Mouse (Mus musculus) limb, embryonic 13.5 days (tissue): ENCODE results near the gene Gbp5. TPM values are rescaled to one million over a fixed set of nuclear protein-coding genes. Genes with fewer than 3 reads are reported as not detected.

ENCODE experiments used
- ATAC-seq: fragments of 200-750 bp; cut with Nextera tagmentation; 2 replicates; pipeline ENCODE4 v1.8.0; 2017; ENCODE audit warnings: low read depth, moderate number of reproducible peaks, moderate TSS enrichment; ENCODE audit not compliant: low FRiP score
- H3K27ac ChIP-seq: fragments of 300-500 bp; sonication (generic); 2 replicates; pipeline ENCODE4 v1.5.1; 2015; ENCODE audit warnings: inconsistent platforms, mild to moderate bottlenecking, moderate library complexity
- H3K27me3 ChIP-seq: fragments of 300-500 bp; sonication (generic); 2 replicates; pipeline ENCODE4 v1.6.1; 2015; ENCODE audit warnings: mild to moderate bottlenecking, inconsistent platforms
- H3K36me3 ChIP-seq: fragments of 300-500 bp; sonication (generic); 2 replicates; pipeline ENCODE4 v1.6.1; 2015; ENCODE audit warnings: inconsistent platforms, mild to moderate bottlenecking, moderate library complexity
- H3K4me1 ChIP-seq: fragments of 300-500 bp; sonication (generic); 2 replicates; pipeline ENCODE4 v1.6.1; 2015; ENCODE audit warnings: inconsistent platforms
- H3K4me2 ChIP-seq: fragments of 300-500 bp; sonication (generic); replicated peaks from 2 replicates; pipeline ENCODE4 v1.6.1; 2015; ENCODE audit warnings: inconsistent platforms, mild to moderate bottlenecking, moderate library complexity
- H3K4me3 ChIP-seq: fragments of 300-500 bp; sonication (generic); 2 replicates; pipeline ENCODE4 v1.5.1; 2015; ENCODE audit warnings: moderate library complexity, mild to moderate bottlenecking, inconsistent platforms
- H3K9ac ChIP-seq: fragments of 300-500 bp; sonication (generic); 2 replicates; pipeline ENCODE4 v1.6.1; 2015; ENCODE audit warnings: mild to moderate bottlenecking, inconsistent platforms
- H3K9me3 ChIP-seq: fragments of 300-500 bp; sonication (generic); 2 replicates; pipeline ENCODE4 v1.6.1; 2016; ENCODE audit warnings: inconsistent platforms
- WGBS: fragments of 180-500 bp; shearing (Covaris S2); methylation state at CpG from one replicate; pipeline ENCODE4 v1.1.7; 2015; 5-methylcytosine and 5-hydroxymethylcytosine counted together
- polyA plus RNA-seq: library from polyadenylated mRNA; unstranded; fragments of >200 nt; fragmentation: Nextera tagmentation; extraction: Ambion mirVana; gene quantifications from 2 replicates; pipeline ENCODE4 v1.2.1, GENCODE M21; 2015

The Gbp5 gene
- polyA plus RNA-seq: 0.05 TPM in 1 of 2 replicates, not detected in the other

GRCm38 (mm10) chr3:142493536-142494061 is at the start of gene Gbp5:
TSS of gene Gbp5 (plus strand) at chr3:142493978.
- H3K9ac ChIP-seq: no peak within 1 kb of the TSS
- WGBS: 83% methylated on average over 6 of the region's 6 CpGs
- H3K4me3 ChIP-seq: no peak within 1 kb of the TSS
- no peaks in the 10 kb centered on the region for H3K9me3 ChIP-seq
- H3K36me3 ChIP-seq: no peaks in the 10 kb centered on the region
- no peak within 1 kb of the TSS for H3K27ac ChIP-seq
- no peak; the same call in 1 of the 2 replicates for ATAC-seq
- no peak within 1 kb of the TSS for H3K4me2 ChIP-seq
- peaks cover 10% of the 10 kb centered on the region; the same call in 1 of the 2 replicates for H3K27me3 ChIP-seq
- H3K4me1 ChIP-seq: no peaks in the 10 kb centered on the region

DNA sequence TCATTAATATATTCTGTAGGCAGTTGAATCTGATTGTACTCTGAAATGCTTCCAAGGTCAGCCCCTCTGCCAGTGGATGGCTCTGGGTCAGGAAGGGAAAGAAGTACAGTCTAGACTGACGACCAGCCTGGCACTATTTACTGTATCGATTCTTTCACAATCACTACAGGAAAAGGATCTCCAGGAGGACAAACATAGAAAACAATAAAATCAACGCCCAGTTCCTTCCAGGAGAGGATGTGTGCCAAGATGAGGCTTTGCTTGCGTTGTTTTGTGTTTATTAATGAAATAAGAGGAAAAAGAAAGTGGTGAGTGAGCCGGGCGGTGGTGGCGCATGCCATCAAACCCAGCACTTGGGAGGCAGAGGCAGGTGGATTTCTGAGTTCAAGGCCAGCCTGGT is 39.6 kb upstream of the Gbp5 start:
- no peak overlapping the region for H3K4me3 ChIP-seq

GRCm38 (mm10) chr3:142459241-142459640 is 34.5 kb upstream of the Gbp5 start:
- H3K27ac ChIP-seq: no peak overlapping the region
- H3K27me3 ChIP-seq: peaks cover 39% of the 10 kb centered on the region
- no peak overlapping the region for H3K9ac ChIP-seq
- H3K9me3 ChIP-seq: no peaks in the 10 kb centered on the region
- peaks cover 10% of the 10 kb centered on the region for H3K4me1 ChIP-seq
- no peak for ATAC-seq
- H3K4me3 ChIP-seq: no peak overlapping the region
- no peaks in the 10 kb centered on the region for H3K36me3 ChIP-seq
- no peak overlapping the region for H3K4me2 ChIP-seq
- 50% methylated on average over 7 of the region's 7 CpGs for whole genome bisulfite sequencing

More for the DNA sequence above, 39.6 kb upstream of the Gbp5 start:
- Histone ChIP-seq H3K27ac (no peak overlapping the region), H3K9me3 (no peaks in the 10 kb centered on the region), H3K4me1 (no peaks in the 10 kb centered on the region), H3K36me3 (no peaks in the 10 kb centered on the region), H3K27me3 (peaks cover 14% of the 10 kb centered on the region), H3K4me2 (no peak overlapping the region), H3K9ac (no peak overlapping the region)
- no peak for ATAC-seq
- 88% methylated on average over 7 of the region's 7 CpGs for WGBS

DNA sequence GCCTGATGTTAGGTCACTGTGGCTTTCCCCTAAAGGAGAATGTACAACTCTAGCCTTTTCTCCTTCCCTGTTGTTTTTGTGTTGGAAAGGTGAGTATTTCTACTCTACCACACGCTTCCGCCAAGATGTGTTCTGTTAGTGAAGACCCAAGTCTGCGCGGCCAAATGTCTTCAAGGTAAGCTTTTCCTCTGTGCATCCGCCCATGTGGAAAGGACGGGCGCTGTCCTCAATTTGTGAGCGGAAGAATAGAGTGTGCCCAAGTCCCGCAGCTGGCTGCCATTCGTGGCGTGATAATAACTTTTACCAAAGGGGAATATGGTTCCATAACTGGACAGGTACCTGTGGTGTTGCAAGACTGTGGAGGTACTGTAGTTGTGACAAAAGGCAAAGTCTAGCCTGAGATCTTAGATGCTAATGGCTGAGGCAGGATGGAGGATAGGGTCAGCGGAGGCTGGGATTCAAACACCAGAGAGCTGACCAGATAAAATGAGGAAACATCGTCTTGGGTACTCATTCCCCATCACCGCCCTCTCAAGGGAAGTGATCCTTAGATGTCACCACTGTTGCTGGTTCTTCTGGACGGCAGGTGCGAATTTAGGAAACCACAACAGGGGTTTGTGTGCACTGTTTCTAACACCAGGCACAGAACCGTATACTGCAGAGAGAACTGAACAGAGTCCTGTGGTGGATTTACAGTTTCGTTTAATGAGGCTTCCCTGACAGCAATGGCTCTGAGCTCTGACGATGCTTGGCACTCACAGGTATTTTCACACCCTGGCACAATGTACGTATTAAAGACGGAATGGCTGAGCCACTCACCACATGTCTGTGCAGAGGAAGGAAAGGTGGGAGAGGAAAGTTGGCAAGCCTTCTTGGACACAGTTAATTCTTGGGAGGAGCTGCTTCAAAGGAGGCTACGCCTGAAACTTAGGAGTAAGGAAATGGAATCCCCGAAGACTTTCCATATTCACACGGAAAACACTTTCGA is 30.7 kb upstream of the Gbp5 start:
- 70% methylated on average over 25 of the region's 25 CpGs for WGBS
- no peak overlapping the region for H3K27ac ChIP-seq
- ATAC-seq: peak; percentile 85

DNA sequence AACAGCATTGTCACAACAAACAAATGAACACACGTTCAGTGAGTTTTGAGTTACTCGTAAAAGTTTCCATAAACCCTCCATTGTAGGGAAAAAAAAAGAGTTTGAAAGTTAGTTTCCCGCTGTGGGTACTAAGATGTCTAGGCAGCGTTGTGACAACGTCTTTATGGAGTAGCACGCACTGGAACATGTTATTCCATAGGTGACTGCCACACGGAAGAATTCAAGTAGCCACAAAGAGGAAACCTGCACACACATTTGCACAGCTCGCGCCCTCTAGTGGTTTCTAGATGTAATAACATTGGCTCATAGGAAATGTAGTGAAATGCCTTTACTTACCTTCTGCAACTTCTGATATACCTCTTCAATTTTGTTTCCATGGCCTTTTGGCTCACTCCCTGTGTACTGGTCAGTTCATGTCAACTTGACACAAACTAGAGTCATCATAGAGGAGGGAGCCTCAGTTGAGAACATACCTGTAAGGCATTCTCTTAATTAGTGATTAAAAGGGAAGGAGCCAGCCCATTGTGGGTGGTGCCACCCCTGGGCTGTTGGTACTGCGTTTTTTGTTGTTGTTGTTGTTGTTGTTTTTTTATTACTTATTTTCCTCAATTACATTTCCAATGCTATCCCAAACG is 19.3 kb upstream of the Gbp5 start:
- H3K4me2 ChIP-seq: peak overlapping the region; percentile 43
- 0 out of 2 replicates have a peak overlapping the region, but pooled peaks have one; percentile 4 for H3K4me3 ChIP-seq
- H3K27ac ChIP-seq: no peak overlapping the region
- H3K27me3 ChIP-seq: peaks cover 42% of the 10 kb centered on the region
- WGBS: 14% methylated on average over 10 of the region's 11 CpGs
- ATAC-seq: peak; percentile 38; the same call in 1 of the 2 replicates
- H3K9me3 ChIP-seq: no peaks in the 10 kb centered on the region
- peaks cover 6% of the 10 kb centered on the region; the same call in 1 of the 2 replicates for H3K4me1 ChIP-seq
- H3K36me3 ChIP-seq: no peaks in the 10 kb centered on the region
- no peak overlapping the region for H3K9ac ChIP-seq

More for the DNA sequence above, 30.7 kb upstream of the Gbp5 start:
- Histone ChIP-seq H3K4me2 (no peak overlapping the region; the same call in 1 of the 2 replicates), H3K36me3 (no peaks in the 10 kb centered on the region), H3K4me3 (no peak overlapping the region), H3K9ac (no peak overlapping the region), H3K4me1 (peaks cover 27% of the 10 kb centered on the region), H3K9me3 (no peaks in the 10 kb centered on the region), H3K27me3 (peaks cover 42% of the 10 kb centered on the region)

GRCm38 (mm10) chr3:142475913-142476312 is 17.9 kb upstream of the Gbp5 start:
- Histone ChIP-seq H3K27me3 (peaks cover 29% of the 10 kb centered on the region), H3K9ac (no peak overlapping the region), H3K27ac (no peak overlapping the region), H3K4me1 (peaks cover 6% of the 10 kb centered on the region; the same call in 1 of the 2 replicates), H3K9me3 (no peaks in the 10 kb centered on the region), H3K4me3 (no peak overlapping the region), H3K36me3 (no peaks in the 10 kb centered on the region), H3K4me2 (no peak overlapping the region)
- 21% methylated on average over 4 of the region's 4 CpGs for WGBS
- ATAC-seq: no peak; the same call in 1 of the 2 replicates

GRCm38 (mm10) chr3:142477866-142478265 is 15.9 kb upstream of the Gbp5 start:
- 84% methylated on average over 5 of the region's 5 CpGs for WGBS
- Histone ChIP-seq H3K4me3 (no peak overlapping the region), H3K9ac (no peak overlapping the region), H3K36me3 (no peaks in the 10 kb centered on the region), H3K4me1 (peaks cover 6% of the 10 kb centered on the region; the same call in 1 of the 2 replicates), H3K9me3 (no peaks in the 10 kb centered on the region), H3K27me3 (peaks cover 13% of the 10 kb centered on the region), H3K4me2 (no peak overlapping the region), H3K27ac (no peak overlapping the region)
- no peak for ATAC-seq

- Histone ChIP-seq H3K27me3 (peaks cover 8% of the 10 kb centered on the region), H3K36me3 (no peaks in the 10 kb centered on the region), H3K27ac (no peak overlapping the region), H3K9ac (no peak overlapping the region), H3K4me3 (no peak overlapping the region), H3K4me1 (peaks cover 6% of the 10 kb centered on the region; the same call in 1 of the 2 replicates), H3K4me2 (no peak overlapping the region), H3K9me3 (no peaks in the 10 kb centered on the region)
- ATAC-seq: no peak
- WGBS: 90% methylated on average over 1 of the region's 1 CpGs
These were observed 15.4 kb upstream of the Gbp5 start for GRCm38 (mm10) chr3:142478360-142478759.

- H3K9ac ChIP-seq: no peak overlapping the region
These were observed 3.3 kb upstream of the Gbp5 start for GRCm38 (mm10) chr3:142490465-142490864.

GRCm38 (mm10) chr3:142495146-142495655 is 1.4 kb downstream of the Gbp5 start:
- ATAC-seq: no peak
- Histone ChIP-seq H3K36me3 (no peaks in the 10 kb centered on the region), H3K9me3 (no peaks in the 10 kb centered on the region), H3K27ac (no peak overlapping the region), H3K4me3 (no peak overlapping the region), H3K4me2 (no peak overlapping the region), H3K4me1 (no peaks in the 10 kb centered on the region), H3K27me3 (peaks cover 10% of the 10 kb centered on the region; the same call in 1 of the 2 replicates), H3K9ac (no peak overlapping the region)
- 93% methylated on average over 5 of the region's 5 CpGs for WGBS

More at GRCm38 (mm10) chr3:142490465-142490864, 3.3 kb upstream of the Gbp5 start:
- H3K27ac ChIP-seq: no peak overlapping the region
- H3K27me3 ChIP-seq: peaks cover 6% of the 10 kb centered on the region; the same call in 1 of the 2 replicates
- peak; percentile 51; the same call in 1 of the 2 replicates for ATAC-seq
- no peaks in the 10 kb centered on the region for H3K4me1 ChIP-seq
- no peaks in the 10 kb centered on the region for H3K36me3 ChIP-seq
- 67% methylated on average over 1 of the region's 1 CpGs for WGBS
- H3K9me3 ChIP-seq: no peaks in the 10 kb centered on the region
- no peak overlapping the region for H3K4me3 ChIP-seq
- H3K4me2 ChIP-seq: no peak overlapping the region
